Mouse (Mus musculus) heart, embryonic 11.5 days (tissue): ENCODE measurements around the gene Micall1. TPM values are rescaled to one million over a fixed set of nuclear protein-coding genes. Genes with fewer than 3 reads are reported as not detected.

Source experiments
- ATAC-seq: fragments of 200-750 bp; cut with Nextera tagmentation; replicated peaks from 2 replicates; pipeline ENCODE4 v1.8.0; 2017; ENCODE audit warnings: moderate library complexity; ENCODE audit not compliant: insufficient number of reproducible peaks, low FRiP score, low TSS enrichment
- H3K27ac ChIP-seq: fragments of 300-500 bp; sonication (generic); 2 replicates; pipeline ENCODE4 v1.5.1; 2014; ENCODE audit warnings: mild to moderate bottlenecking, low read depth, low read length
- H3K27me3 ChIP-seq: fragments of 300-500 bp; sonication (generic); 2 replicates; pipeline ENCODE4 v1.6.1; 2014; ENCODE audit warnings: mild to moderate bottlenecking, low read length, mixed read lengths; ENCODE audit not compliant: control insufficient read depth, insufficient read depth
- H3K36me3 ChIP-seq: fragments of 300-500 bp; sonication (generic); 2 replicates; pipeline ENCODE4 v1.6.1; 2014; ENCODE audit warnings: mild to moderate bottlenecking, low read length, moderate library complexity, mixed read lengths; ENCODE audit not compliant: control insufficient read depth, insufficient read depth
- H3K4me1 ChIP-seq: fragments of 300-500 bp; sonication (generic); 2 replicates; pipeline ENCODE4 v1.6.1; 2014; ENCODE audit warnings: low read length; ENCODE audit not compliant: control insufficient read depth, insufficient read depth
- H3K4me2 ChIP-seq: fragments of 300-500 bp; sonication (generic); 2 replicates; pipeline ENCODE4 v1.6.1; 2014; ENCODE audit warnings: mild to moderate bottlenecking, moderate library complexity
- H3K4me3 ChIP-seq: fragments of 300-500 bp; sonication (generic); 2 replicates; pipeline ENCODE4 v1.5.1; 2014; ENCODE audit warnings: low read depth, low read length
- H3K9ac ChIP-seq: fragments of 300-500 bp; sonication (generic); 2 replicates; pipeline ENCODE4 v1.6.1; 2014; ENCODE audit warnings: mild to moderate bottlenecking, low read depth, low read length, moderate library complexity
- H3K9me3 ChIP-seq: fragments of 300-500 bp; sonication (generic); replicated peaks from 2 replicates; pipeline ENCODE4 v1.6.1; 2016; ENCODE audit warnings: low read length; ENCODE audit not compliant: control insufficient read depth
- WGBS: fragments of 180-500 bp; shearing (Covaris S2); extraction: QIAGEN DNeasy Blood & Tissue Kit; methylation state at CpG from one replicate; pipeline ENCODE4 v1.1.7; 2014; ENCODE audit not compliant: insufficient replicate concordance; 5-methylcytosine and 5-hydroxymethylcytosine counted together
- polyA plus RNA-seq: library from polyadenylated mRNA; unstranded; fragments of >200 nt; fragmentation: Nextera tagmentation; extraction: Ambion mirVana; gene quantifications from 2 replicates; pipeline ENCODE4 v1.2.1, GENCODE M21; 2014

Gene Micall1
- polyA plus RNA-seq, 1 experiment from 2014 or later: 11.9 TPM

DNA sequence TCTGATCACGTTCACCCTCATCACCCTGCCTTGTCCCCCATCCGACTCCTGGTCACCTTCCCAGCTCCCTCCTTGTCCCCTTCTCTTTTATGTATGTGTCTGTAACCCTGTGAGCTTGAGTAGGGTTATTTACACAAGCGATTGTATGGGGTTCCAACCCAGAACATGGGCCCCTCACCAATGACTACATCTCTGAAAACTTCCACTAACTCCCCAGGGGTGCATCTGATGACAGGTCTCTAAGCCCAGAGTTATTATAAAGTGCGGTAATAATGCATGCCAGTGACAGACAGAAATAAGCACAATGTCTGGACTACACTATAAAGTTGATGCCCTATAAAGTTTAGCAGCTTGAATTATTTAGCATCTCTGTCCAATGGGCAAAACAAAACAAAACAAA, 8.3 kb upstream of the Micall1 start:
- 68% methylated on average over 4 of the region's 4 CpGs for WGBS
- H3K4me2 ChIP-seq: no peak overlapping the region
- peaks cover 60% of the 10 kb centered on the region for H3K4me1 ChIP-seq
- H3K27ac ChIP-seq: 0 out of 2 replicates have a peak overlapping the region, but pooled peaks have one; percentile 96
- H3K9ac ChIP-seq: no peak overlapping the region
- no peak for ATAC-seq
- H3K27me3 ChIP-seq: no peaks in the 10 kb centered on the region
- H3K36me3 ChIP-seq: no peaks in the 10 kb centered on the region
- H3K4me3 ChIP-seq: no peak overlapping the region
- no peaks in the 10 kb centered on the region for H3K9me3 ChIP-seq

GRCm38 (mm10) chr15:79101531-79101930, 7.2 kb upstream of the Micall1 start:
- Histone ChIP-seq H3K27me3 (no peaks in the 10 kb centered on the region), H3K9ac (peak overlapping the region; percentile 50; the same call in 1 of the 2 replicates), H3K4me2 (no peak overlapping the region), H3K4me1 (peaks cover 53% of the 10 kb centered on the region), H3K36me3 (no peaks in the 10 kb centered on the region), H3K9me3 (no peaks in the 10 kb centered on the region), H3K27ac (peak overlapping the region; percentile 25; the same call in 1 of the 2 replicates), H3K4me3 (no peak overlapping the region)
- no peak for ATAC-seq

DNA sequence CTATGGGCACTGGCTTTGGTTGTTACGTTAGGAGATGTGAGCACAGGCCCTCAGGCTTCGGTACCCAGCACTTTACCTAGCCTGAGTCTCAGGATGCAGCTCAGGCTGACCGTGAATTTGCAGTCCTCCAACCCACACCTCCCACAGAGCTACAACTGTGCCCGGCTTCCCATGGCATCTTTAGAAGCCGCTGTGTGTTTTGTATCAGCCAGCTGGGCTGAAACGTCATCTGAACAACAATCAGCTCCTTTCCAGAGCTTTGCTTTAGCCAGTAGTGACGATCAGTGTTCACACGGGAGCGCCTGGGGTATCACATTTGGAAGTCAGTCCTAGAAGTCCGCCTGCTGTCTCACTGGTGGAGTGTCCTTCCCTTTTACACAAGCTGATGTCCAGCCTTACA, 5.4 kb upstream of the Micall1 start:
- no peaks in the 10 kb centered on the region for H3K36me3 ChIP-seq
- no peak overlapping the region for H3K4me3 ChIP-seq
- peaks cover 41% of the 10 kb centered on the region for H3K4me1 ChIP-seq
- H3K27ac ChIP-seq: no peak overlapping the region
- no peak overlapping the region for H3K9ac ChIP-seq
- 65% methylated on average over 10 of the region's 10 CpGs for WGBS
- H3K27me3 ChIP-seq: no peaks in the 10 kb centered on the region
- no peaks in the 10 kb centered on the region for H3K9me3 ChIP-seq
- no peak overlapping the region for H3K4me2 ChIP-seq
- no peak for ATAC-seq

DNA sequence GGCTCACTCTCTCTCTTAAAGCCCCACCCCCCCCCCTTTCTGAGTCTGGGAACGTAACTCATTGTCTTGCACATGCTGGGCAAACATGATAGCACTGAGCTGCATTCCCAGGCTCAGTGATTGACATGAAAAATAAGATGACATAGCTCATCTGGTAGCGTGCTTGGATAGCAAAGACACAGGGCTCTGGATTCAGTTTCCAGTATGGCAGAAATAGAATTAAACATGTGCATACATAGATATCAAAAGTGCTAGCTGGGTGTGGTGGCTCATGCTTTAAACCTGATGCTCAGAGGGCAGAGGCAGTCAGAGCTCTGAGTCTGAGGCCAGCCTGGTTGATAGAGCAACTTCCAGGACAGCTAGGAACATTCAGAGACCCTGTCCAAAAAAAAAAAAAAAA, 2.9 kb upstream of the Micall1 start:
- H3K4me1 ChIP-seq: peaks cover 31% of the 10 kb centered on the region
- H3K36me3 ChIP-seq: no peaks in the 10 kb centered on the region
- no peak for ATAC-seq
- no peaks in the 10 kb centered on the region for H3K9me3 ChIP-seq
- H3K27ac ChIP-seq: no peak overlapping the region
- no peak overlapping the region for H3K4me2 ChIP-seq
- no peak overlapping the region for H3K4me3 ChIP-seq
- no peak overlapping the region for H3K9ac ChIP-seq
- no peaks in the 10 kb centered on the region for H3K27me3 ChIP-seq
- WGBS: 44% methylated on average over 2 of the region's 2 CpGs

- no peak for ATAC-seq
- no peaks in the 10 kb centered on the region for H3K36me3 ChIP-seq
Measured at GRCm38 (mm10) chr15:79107966-79108365, 732 bp upstream of the Micall1 start.

DNA sequence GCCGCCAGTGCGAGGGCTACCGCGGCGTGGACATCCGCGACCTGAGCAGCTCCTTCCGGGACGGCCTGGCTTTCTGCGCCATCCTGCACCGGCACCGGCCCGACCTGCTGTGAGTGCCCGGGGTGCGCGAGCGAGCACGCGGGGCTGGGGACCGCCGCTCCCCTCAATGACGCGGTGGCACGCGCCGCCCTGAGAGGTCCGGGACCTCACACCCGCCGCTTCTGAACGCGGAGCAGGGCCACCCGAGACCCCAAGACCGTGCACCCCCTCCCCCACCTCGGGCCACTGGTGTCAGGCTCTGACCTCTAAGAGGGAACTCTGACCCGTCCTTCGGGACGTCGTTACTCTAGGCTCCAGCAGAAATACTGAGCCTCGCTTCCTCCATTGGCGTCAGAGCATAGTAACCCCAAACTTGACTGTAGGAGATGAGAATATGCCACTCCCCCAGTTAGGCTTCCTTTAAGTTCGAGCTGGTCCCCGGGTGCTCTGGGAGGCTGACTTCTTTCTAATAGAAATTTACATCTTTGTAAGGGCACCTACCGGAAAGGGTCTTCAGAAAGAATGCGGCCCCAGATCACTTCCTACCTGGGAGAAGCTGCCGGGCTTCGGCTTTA, 730 bp downstream of the Micall1 start:
- Histone ChIP-seq H3K27ac (peak overlapping the region; percentile 87), H3K4me1 (peaks cover 29% of the 10 kb centered on the region), H3K4me2 (peak overlapping the region; percentile 91), H3K4me3 (peak overlapping the region; percentile 63), H3K27me3 (no peaks in the 10 kb centered on the region), H3K36me3 (no peaks in the 10 kb centered on the region; the same call in 1 of the 2 replicates), H3K9me3 (no peaks in the 10 kb centered on the region), H3K9ac (peak overlapping the region; percentile 90)
- WGBS: 1% methylated on average over 39 of the region's 46 CpGs
- ATAC-seq: no peak; the same call in none of the 2 replicates

More at GRCm38 (mm10) chr15:79107966-79108365, 732 bp upstream of the Micall1 start:
- whole genome bisulfite sequencing: 17% methylated on average over 7 of the region's 7 CpGs
- peak overlapping the region; percentile 63 for H3K4me3 ChIP-seq
- peak overlapping the region; percentile 87 for H3K27ac ChIP-seq
- H3K9ac ChIP-seq: peak overlapping the region; percentile 90
- no peaks in the 10 kb centered on the region for H3K9me3 ChIP-seq
- no peaks in the 10 kb centered on the region for H3K27me3 ChIP-seq
- peak overlapping the region; percentile 91 for H3K4me2 ChIP-seq
- H3K4me1 ChIP-seq: peaks cover 29% of the 10 kb centered on the region

DNA sequence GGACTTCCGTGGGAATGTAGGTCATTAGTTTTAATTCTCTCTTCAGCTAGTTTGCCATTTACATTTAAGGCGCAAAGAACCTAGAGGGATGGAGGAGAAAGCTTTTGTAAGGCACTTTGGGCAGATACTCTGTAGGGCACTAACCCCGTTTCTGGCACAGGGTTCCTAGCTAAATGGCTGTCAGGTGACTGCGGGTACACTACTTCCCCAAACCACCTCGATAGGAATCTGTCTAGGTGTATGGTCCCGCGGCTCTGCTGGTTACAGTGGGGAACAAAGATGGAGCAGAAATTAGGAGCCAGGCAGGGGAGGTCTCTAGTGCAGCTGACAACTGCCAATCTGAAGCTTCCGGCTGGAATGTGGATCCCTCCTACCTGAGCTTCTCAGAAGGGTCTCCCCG, 1.3 kb downstream of the Micall1 start:
- no peak for ATAC-seq
- Histone ChIP-seq H3K27me3 (no peaks in the 10 kb centered on the region), H3K27ac (0 out of 2 replicates have a peak overlapping the region, but pooled peaks have one; percentile 11), H3K4me2 (peak overlapping the region; percentile 91), H3K36me3 (peaks cover 5% of the 10 kb centered on the region), H3K9me3 (no peaks in the 10 kb centered on the region), H3K4me3 (peak overlapping the region; percentile 63), H3K9ac (peak overlapping the region; percentile 90), H3K4me1 (peaks cover 29% of the 10 kb centered on the region)
- 12% methylated on average over 9 of the region's 9 CpGs for WGBS

DNA sequence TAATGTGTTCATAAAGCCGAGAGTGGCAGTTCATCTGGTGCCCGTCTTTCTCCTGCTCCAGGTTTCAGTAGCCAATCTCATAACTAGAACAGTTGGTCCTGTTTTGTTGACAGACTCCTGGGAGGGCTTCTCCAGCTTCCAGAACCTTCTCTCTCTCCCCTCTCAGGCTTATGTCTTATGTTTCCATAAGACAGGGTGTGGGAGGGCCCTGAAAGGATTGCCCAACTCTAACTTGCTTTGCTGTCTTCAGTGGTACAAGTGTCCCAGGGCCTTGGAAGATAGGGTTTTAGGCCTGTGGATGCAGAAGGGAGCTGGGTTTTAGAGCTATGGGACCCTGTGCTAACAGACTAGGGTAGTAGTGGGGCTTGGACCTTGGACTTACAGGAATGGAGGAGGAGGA, 1.8 kb downstream of the Micall1 start:
- no peaks in the 10 kb centered on the region for H3K9me3 ChIP-seq
- H3K4me3 ChIP-seq: peak overlapping the region; percentile 63
- no peaks in the 10 kb centered on the region for H3K27me3 ChIP-seq
- H3K9ac ChIP-seq: peak overlapping the region; percentile 90
- H3K27ac ChIP-seq: no peak overlapping the region
- ATAC-seq: no peak
- H3K4me2 ChIP-seq: peak overlapping the region; percentile 91
- peaks cover 10% of the 10 kb centered on the region for H3K36me3 ChIP-seq
- peaks cover 29% of the 10 kb centered on the region for H3K4me1 ChIP-seq
- WGBS: 71% methylated on average over 2 of the region's 2 CpGs

DNA sequence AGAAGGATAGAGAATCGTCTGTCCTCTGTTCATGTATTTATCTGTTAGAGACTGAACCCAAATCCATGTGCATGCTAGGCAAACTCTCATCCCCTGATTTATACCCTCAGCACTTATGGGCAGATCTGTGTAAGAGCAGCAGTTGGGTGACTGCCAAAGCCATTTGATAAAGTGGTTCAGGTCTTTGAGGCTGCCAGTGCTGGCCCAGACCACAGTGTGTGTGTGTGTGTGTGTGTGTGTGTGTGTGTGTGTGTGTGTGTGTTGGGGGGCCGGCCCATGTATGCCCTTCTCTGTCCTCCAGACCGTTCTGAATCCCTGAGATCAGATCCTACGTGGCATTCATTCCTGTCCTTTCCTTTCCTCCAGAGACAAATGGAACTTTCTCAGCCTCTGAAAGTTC, 3.1 kb downstream of the Micall1 start:
- Histone ChIP-seq H3K27me3 (no peaks in the 10 kb centered on the region), H3K4me2 (peak overlapping the region; percentile 91), H3K4me1 (peaks cover 29% of the 10 kb centered on the region), H3K4me3 (no peak overlapping the region; the same call in 1 of the 2 replicates), H3K27ac (peak overlapping the region; percentile 77; the same call in 1 of the 2 replicates), H3K9ac (peak overlapping the region; percentile 54; the same call in 1 of the 2 replicates), H3K36me3 (peaks cover 17% of the 10 kb centered on the region), H3K9me3 (no peaks in the 10 kb centered on the region)
- ATAC-seq: 0 out of 2 replicates have a peak, but pooled peaks have one; percentile 22
- 31% methylated on average over 4 of the region's 4 CpGs for WGBS
